Mouse (Mus musculus) lung, postnatal 0 days (tissue): ENCODE data around the gene Hacd4. TPM values are rescaled to one million over a fixed set of nuclear protein-coding genes. Genes with fewer than 3 reads are reported as not detected.
A peak's percentile ranks its signal among the peaks of the same experiment; 100 is the strongest.

ENCODE experiments used
- ATAC-seq: fragments of 200-750 bp; cut with Nextera tagmentation; 2 replicates; pipeline ENCODE4 v1.8.0; 2017; ENCODE audit warnings: moderate library complexity
- DNase-seq: peaks from one replicate; pipeline ENCODE4 v3.0.0-alpha.2; 2016; ENCODE audit warnings: low spot score
- H3K27ac ChIP-seq: fragments of 300-500 bp; sonication (generic); 2 replicates; pipeline ENCODE4 v1.5.1; 2014; ENCODE audit warnings: antibody characterized with exemption, mild to moderate bottlenecking, low read length, mixed read lengths
- H3K27me3 ChIP-seq: fragments of 300-500 bp; sonication (generic); replicated peaks from 2 replicates; pipeline ENCODE4 v1.6.1; 2014; ENCODE audit warnings: low read length, mixed read lengths; ENCODE audit not compliant: insufficient read depth
- H3K36me3 ChIP-seq: fragments of 300-500 bp; sonication (generic); 2 replicates; pipeline ENCODE4 v1.6.1; 2014; ENCODE audit warnings: low read length, mixed read lengths; ENCODE audit not compliant: insufficient read depth
- H3K4me1 ChIP-seq: fragments of 300-500 bp; sonication (generic); 2 replicates; pipeline ENCODE4 v1.6.1; 2014; ENCODE audit warnings: antibody characterized with exemption, low read depth, low read length, mixed read lengths; ENCODE audit not compliant: insufficient read depth
- H3K4me2 ChIP-seq: fragments of 300-500 bp; sonication (generic); replicated peaks from 2 replicates; pipeline ENCODE4 v1.6.1; 2014; ENCODE audit warnings: low read depth, mild to moderate bottlenecking, low read length, moderate library complexity, mixed read lengths
- H3K4me3 ChIP-seq: fragments of 300-500 bp; sonication (generic); 2 replicates; pipeline ENCODE4 v1.5.1; 2014; ENCODE audit warnings: low read depth, low read length
- H3K9ac ChIP-seq: fragments of 300-500 bp; sonication (generic); replicated peaks from 2 replicates; pipeline ENCODE4 v1.6.1; 2014; ENCODE audit warnings: low read depth, mild to moderate bottlenecking
- H3K9me3 ChIP-seq: fragments of 300-500 bp; sonication (generic); 2 replicates; pipeline ENCODE4 v1.6.1; 2016; ENCODE audit warnings: low read length, mixed read lengths
- CTCF ChIP-seq: IDR thresholded peaks from 2 replicates; pipeline ENCODE4 v1.5.1; 2016; ENCODE audit warnings: antibody characterized with exemption, mild to moderate bottlenecking
- EP300 ChIP-seq: IDR thresholded peaks from 2 replicates; pipeline ENCODE4 v1.6.1; 2016; ENCODE audit warnings: antibody characterized with exemption, mild to moderate bottlenecking, control low read depth
- WGBS: fragments of 180-500 bp; shearing (Covaris S2); extraction: QIAGEN DNeasy Blood & Tissue Kit; methylation state at CpG from one replicate; pipeline ENCODE4 v1.1.7; 2014; 5-methylcytosine and 5-hydroxymethylcytosine counted together
- polyA plus RNA-seq: library from polyadenylated mRNA; unstranded; fragments of >200 nt; fragmentation: Nextera tagmentation; extraction: Ambion mirVana; gene quantifications from 2 replicates; pipeline ENCODE4 v1.2.1, GENCODE M21; 2015

Gene Hacd4
- 10.2 and 11.3 TPM in 2 replicates for polyA plus RNA-seq

DNA sequence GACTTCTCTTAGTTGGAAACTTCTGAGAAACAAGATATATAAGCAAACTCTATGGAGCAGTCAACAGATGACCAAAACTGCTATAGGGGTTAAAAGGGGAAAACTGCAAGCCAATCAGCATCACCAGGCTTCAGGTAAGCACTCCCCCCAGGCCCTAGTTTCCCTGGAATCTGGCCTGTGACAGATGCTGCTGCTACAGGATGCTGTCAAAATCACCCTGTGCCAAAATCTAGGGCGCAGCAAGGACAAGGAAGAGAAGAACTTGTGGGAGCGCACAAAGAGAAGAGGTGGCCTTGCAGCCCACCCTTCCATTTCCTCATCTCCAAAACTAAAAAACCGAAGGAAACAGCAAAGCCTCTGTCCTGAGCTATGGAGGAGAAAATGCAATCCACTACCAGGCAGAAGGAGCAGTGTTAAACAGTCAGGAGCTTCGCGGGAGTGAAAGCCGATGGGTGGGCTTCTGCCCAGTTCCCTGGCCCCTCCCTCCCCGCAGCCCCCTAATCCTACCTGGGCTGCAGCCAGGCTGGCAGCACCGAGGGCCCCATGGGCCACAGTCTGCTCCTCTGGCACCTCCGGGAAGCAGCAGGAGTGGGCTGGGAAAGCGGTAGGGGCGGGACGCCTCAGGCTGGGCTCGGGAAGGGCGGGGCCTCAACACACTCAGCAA is at the start of gene Hacd4:
Gene Hacd4, minus strand, starts transcription at position 603 of the 664 bp plus-strand sequence.
- peak within 1 kb of the TSS; percentile 37 for H3K4me3 ChIP-seq
- WGBS: 4% methylated on average over 14 of the region's 14 CpGs
- no peaks in the 10 kb centered on the region for H3K36me3 ChIP-seq
- peak within 1 kb of the TSS; percentile 68 for H3K4me2 ChIP-seq
- DNase-seq (peak; percentile 66), ATAC-seq (peak; percentile 86)
- H3K27me3 ChIP-seq: no peaks in the 10 kb centered on the region
- no peaks in the 10 kb centered on the region for H3K9me3 ChIP-seq
- H3K4me1 ChIP-seq: peaks cover 4% of the 10 kb centered on the region; the same call in 1 of the 2 replicates
- TF ChIP-seq CTCF (no peak), EP300 (no peak)
- H3K27ac ChIP-seq: no peak within 1 kb of the TSS
- H3K9ac ChIP-seq: peak within 1 kb of the TSS; percentile 32; the same call in 1 of the 2 replicates

DNA sequence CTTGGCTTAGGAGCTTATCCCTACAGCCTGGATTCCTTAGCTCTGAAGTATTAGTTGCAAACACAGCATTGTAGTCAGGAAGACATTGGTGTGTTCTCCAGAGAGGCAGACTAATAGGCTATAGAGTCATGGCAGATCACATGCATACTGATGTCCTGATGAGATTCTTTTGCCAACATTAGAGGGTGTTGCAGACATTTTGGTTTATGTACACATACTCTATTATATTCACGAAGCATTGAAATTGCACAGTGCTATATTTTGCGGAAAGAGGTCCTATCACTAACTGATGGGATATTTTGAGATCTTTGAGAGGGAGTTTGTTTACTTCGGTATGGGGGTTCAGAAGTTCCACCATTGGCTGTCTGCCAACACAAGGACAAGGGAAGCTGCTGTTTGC is 49.4 kb upstream of the Hacd4 start:
- DNase-seq (no peak), ATAC-seq (no peak)
- no peaks in the 10 kb centered on the region for H3K27me3 ChIP-seq
- TF ChIP-seq EP300 (no peak), CTCF (no peak)
- H3K4me2 ChIP-seq: no peak overlapping the region
- no peak overlapping the region for H3K27ac ChIP-seq
- H3K36me3 ChIP-seq: no peaks in the 10 kb centered on the region
- no peak overlapping the region for H3K9ac ChIP-seq
- no peak overlapping the region for H3K4me3 ChIP-seq
- 32% methylated on average over 3 of the region's 3 CpGs for WGBS
- H3K4me1 ChIP-seq: no peaks in the 10 kb centered on the region
- no peaks in the 10 kb centered on the region for H3K9me3 ChIP-seq

DNA sequence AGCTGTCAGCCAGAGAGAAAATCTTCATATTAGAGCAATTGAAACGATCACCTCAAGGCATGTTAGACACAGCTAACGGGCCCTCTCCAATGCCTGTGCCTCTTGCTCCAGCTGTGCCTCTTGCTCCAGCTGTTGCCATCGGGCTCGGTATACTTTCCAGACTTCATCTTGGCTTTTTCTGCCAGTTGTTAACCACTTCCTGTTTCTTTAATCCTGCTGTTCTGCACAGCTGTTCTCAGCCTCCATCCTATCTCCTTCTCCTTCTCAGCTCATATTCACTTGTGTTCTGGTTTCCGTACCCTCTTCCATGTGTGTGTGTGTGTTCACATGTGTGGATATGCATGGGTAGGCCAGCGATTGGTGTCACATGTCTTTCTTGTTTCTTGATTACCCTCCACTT is 41.4 kb upstream of the Hacd4 start:
- Histone ChIP-seq H3K9ac (no peak overlapping the region), H3K4me1 (0 out of 2 replicates have a peak, but pooled peaks cover 4% of the 10 kb centered on the region), H3K27me3 (no peaks in the 10 kb centered on the region), H3K27ac (no peak overlapping the region), H3K4me3 (no peak overlapping the region), H3K36me3 (no peaks in the 10 kb centered on the region), H3K4me2 (no peak overlapping the region), H3K9me3 (no peaks in the 10 kb centered on the region)
- DNase-seq (peak; percentile 7), ATAC-seq (peak; percentile 19; the same call in 1 of the 2 replicates)
- no peak for TF ChIP-seq EP300
- no peak for TF ChIP-seq CTCF
- WGBS: 55% methylated on average over 6 of the region's 6 CpGs

DNA sequence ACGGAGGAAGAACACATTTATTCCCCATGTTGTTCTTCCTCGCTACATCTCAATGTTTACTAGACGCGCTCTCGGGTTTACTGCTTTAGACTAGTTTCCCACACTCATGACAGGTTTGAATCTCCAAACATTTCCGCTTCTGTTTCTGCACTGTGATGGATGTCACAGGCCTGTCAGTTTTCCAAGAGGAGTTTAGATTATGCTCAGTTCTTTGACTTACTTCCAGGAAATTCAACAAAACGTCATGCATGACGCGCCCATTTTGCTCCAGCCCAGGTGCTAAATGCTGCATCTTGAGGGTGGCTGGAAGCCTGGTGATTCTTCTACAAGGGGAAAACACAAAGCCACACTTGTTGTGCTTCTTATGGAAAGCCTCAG is 40.1 kb upstream of the Hacd4 start:
- no peak overlapping the region for H3K4me3 ChIP-seq
- peak; percentile 23; the same call in 1 of the 2 replicates for ATAC-seq
- H3K4me2 ChIP-seq: no peak overlapping the region
- 42% methylated on average over 9 of the region's 9 CpGs for WGBS
- H3K27ac ChIP-seq: no peak overlapping the region
- H3K36me3 ChIP-seq: no peaks in the 10 kb centered on the region
- peak; percentile 36 for DNase-seq
- H3K9me3 ChIP-seq: no peaks in the 10 kb centered on the region
- no peaks in the 10 kb centered on the region for H3K27me3 ChIP-seq
- TF ChIP-seq CTCF (no peak), EP300 (no peak)
- H3K4me1 ChIP-seq: 0 out of 2 replicates have a peak, but pooled peaks cover 4% of the 10 kb centered on the region
- H3K9ac ChIP-seq: no peak overlapping the region

DNA sequence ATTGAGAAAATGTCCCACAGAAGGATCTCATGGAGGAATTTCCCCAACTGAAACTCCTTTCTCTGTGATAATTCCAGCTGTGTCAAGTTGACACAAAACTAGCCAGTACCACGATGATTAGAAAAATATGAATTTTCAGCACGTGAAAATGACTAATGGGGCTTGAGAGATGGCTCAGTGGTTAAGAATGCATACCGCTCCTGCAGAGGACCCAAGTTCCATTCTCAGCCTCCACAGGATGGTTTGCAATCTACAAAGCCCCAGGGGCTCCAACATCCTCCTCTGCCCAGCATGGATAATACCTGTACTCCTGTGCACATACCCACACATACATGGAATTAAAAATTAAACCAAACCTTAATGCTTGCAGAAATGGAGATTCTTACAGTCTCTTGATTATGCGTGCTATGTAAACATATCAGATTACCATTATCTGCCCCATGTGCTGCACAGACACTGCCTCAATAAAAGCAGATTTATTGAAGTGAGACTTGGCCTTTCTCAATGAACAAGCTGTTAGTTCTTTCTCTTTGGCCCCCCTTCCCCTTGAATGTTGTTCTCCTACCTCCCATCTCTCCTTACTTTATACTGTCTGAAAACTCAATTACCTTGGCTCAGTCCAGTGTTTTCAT is 39.6 kb upstream of the Hacd4 start:
- 0 out of 2 replicates have a peak, but pooled peaks cover 4% of the 10 kb centered on the region for H3K4me1 ChIP-seq
- no peak for ATAC-seq
- 49% methylated on average over 4 of the region's 4 CpGs for WGBS
- no peaks in the 10 kb centered on the region for H3K27me3 ChIP-seq
- H3K27ac ChIP-seq: no peak overlapping the region
- TF ChIP-seq CTCF (no peak), EP300 (no peak)
- H3K36me3 ChIP-seq: no peaks in the 10 kb centered on the region
- H3K4me2 ChIP-seq: no peak overlapping the region
- H3K4me3 ChIP-seq: no peak overlapping the region
- no peak overlapping the region for H3K9ac ChIP-seq
- no peak for DNase-seq
- no peaks in the 10 kb centered on the region for H3K9me3 ChIP-seq

DNA sequence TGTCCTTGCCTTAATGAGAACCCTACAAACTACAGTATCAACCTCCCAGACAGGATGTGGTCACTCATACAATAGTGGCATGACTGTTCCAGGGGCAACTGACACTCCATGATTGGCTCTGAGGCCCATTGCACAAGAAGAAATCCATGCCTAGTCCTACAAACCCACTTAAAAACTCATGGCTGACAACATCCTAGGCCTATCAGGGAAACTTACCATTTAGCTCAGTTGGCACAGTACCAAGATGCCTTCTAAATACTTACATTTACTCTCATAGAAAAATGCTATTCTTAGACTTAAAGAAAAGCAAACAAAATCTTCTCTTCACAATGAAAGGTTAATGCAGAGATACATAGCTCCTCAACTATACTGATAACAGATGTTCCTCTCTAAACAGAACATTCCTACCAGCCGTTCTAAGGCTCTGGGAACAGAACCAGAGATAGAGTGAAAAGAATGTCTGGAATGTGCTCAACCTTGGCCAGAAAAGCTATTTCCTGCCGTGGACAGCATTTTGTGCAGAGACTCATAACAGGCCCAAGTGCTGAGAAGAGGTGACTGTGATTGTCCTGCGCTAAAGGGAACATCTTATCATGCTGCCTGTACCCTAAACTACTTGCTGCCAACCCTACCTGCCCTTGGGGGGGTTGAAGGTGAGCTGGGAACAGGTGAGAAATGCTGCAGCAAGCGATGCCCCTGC is 37.9 kb upstream of the Hacd4 start:
- Histone ChIP-seq H3K36me3 (no peaks in the 10 kb centered on the region), H3K9ac (no peak overlapping the region), H3K4me2 (no peak overlapping the region), H3K4me1 (0 out of 2 replicates have a peak, but pooled peaks cover 4% of the 10 kb centered on the region), H3K27me3 (no peaks in the 10 kb centered on the region), H3K27ac (no peak overlapping the region; the same call in 1 of the 2 replicates), H3K9me3 (no peaks in the 10 kb centered on the region), H3K4me3 (no peak overlapping the region)
- 0 out of 2 replicates have a peak, but pooled peaks have one; percentile 49 for TF ChIP-seq EP300
- no peak for TF ChIP-seq CTCF
- WGBS: 27% methylated on average over 4 of the region's 4 CpGs
- DNase-seq: peak; percentile 54
- ATAC-seq: peak; percentile 64
